Mouse (Mus musculus): ENCODE data around the gene Ankle2. TPM values are rescaled to one million over a fixed set of nuclear protein-coding genes. Genes with fewer than 3 reads are reported as not detected.

The Ankle2 gene
- 7.5 and 8.6 TPM in 2 replicates for polyA plus RNA-seq (2012; rRNA removed)

DNA sequence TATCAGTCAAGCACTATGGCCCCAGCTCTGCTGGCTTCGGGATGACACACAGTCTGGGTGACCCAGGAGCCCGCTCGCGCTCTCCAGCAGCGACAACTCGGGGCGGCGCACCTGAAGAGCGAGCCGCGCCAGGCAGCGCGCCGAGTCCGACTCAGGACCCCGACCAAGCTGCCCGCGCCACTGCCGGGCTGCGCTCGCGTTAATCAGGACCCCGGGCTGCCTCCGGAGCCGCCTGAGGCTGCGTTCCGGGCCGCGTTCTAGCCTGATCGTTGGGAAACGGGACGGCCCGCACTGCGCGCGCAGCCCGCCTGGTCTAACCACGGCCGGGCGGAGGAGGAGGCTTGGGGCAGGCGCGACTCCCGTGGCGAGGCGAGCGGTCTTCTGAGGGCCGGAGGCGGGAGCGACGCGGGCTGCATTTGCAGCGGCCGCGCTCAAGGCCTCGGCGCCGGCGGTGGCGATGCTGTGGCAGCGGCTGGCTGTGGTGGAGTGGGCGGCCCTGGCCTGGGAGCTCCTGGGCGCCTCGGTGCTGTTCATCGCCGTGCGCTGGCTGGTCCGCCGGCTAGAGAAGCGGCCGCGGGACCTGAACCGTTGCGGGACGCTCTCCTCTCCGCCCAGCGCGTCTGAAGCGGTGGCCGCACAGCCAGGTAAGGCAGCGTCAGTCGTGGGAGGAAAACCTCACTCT is at the start of gene Ankle2:
TSS of gene Ankle2 (plus strand) at position 225 of the 682 bp plus-strand sequence.
- peak within 1 kb of the TSS; percentile 79 for H3K27ac ChIP-seq (ENCODE audit: insufficient read depth, low read depth, low read length)
- H3K36me3 ChIP-seq (ENCODE audit: control insufficient read depth, insufficient read depth, low read length), result no peaks in the 10 kb centered on the region; the same call in 1 of the 2 replicates
- H3K4me1 ChIP-seq (ENCODE audit: control insufficient read depth, insufficient read depth, low read length), result no peaks in the 10 kb centered on the region
- no peaks in the 10 kb centered on the region for H3K27me3 ChIP-seq (replicated peaks; ENCODE audit: control insufficient read depth, insufficient read depth, low read length)
- peak; percentile 95 for DNase-seq
- peak within 1 kb of the TSS; percentile 98 for H3K4me3 ChIP-seq (ENCODE audit: insufficient read depth, low read depth, low read length)
- peak; percentile 72 for TF ChIP-seq POLR2A (IDR thresholded peaks at IDR 0.05; ENCODE audit: low read depth, low read length)
- no peak for TF ChIP-seq CTCF (conservative IDR thresholded peaks at IDR 0.05; ENCODE audit: insufficient read depth, insufficient read length, low read depth, low read length)
- WGBS, result under 1% methylated on average over 81 of the region's 81 CpGs

DNA sequence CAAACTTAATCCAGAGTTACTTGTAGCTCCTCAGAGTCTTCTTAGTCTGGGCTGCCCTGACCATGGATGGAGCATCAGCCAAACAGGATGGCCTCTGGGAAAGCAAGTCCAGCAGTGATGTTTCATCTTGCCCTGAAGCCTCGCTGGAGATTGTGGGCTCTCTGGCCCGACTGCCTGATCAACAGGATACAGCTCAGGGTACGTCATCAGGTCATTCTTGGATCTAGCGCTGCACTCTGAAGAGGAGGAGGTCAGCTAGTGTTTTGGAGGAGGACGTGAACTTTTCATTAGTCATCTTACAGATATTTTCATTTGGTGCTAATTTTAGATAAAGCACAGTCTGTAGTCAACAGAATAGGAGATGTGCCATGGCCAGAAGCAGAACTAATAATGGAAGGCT is 49.1 kb upstream of the Ankle2 start:
- WGBS, result 70% methylated on average over 5 of the region's 5 CpGs
- DNase-seq, result peak; percentile 57
- Histone ChIP-seq H3K27ac (ENCODE audit: insufficient read depth, low read depth, low read length) (no peak overlapping the region), H3K27me3 (replicated peaks; ENCODE audit: control insufficient read depth, insufficient read depth, low read length) (no peaks in the 10 kb centered on the region), H3K36me3 (ENCODE audit: control insufficient read depth, insufficient read depth, low read length) (peaks cover 6% of the 10 kb centered on the region), H3K4me3 (ENCODE audit: insufficient read depth, low read depth, low read length) (no peak overlapping the region), H3K4me1 (ENCODE audit: control insufficient read depth, insufficient read depth, low read length) (0 out of 2 replicates have a peak, but pooled peaks cover 3% of the 10 kb centered on the region)
- no peak for TF ChIP-seq POLR2A (IDR thresholded peaks at IDR 0.05; ENCODE audit: low read depth, low read length)
- TF ChIP-seq CTCF (conservative IDR thresholded peaks at IDR 0.05; ENCODE audit: insufficient read depth, insufficient read length, low read depth, low read length), result no peak

DNA sequence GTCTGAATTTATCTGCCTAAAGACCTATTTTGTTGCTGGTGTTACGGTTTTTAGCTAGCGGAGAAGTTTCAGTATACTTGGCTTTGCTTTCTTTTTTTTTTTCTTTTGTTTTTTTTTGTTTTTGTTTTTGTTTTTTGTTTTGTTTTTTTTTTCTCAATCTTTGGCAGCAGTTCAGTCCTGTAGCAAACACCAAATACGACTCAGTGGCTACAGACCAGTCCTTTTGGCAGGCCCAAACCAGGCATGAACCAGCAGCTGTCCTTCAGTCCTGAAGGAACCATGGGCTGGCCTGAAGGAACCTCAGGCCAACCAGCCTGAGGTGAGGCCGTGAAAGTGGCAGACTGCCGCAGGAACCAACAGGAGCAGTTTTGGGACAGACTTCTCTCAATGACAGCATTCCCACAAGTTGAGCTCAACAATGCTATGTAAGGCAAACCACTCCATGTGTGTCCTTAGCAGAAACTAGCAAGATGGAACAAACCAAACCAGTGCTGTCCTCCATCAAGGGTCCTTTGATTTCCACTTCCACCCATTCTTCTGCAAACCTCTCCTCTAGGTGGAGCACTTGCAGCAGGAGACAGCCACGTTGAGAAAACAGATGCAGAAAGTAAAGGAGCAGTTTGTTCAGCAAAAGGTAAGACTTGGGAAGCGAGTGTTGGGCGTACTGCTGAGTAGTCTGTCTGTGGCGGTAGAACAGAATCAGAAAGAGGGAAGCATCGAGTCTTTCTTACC is 27.5 kb upstream of the Ankle2 start:
- Histone ChIP-seq H3K27me3 (replicated peaks; ENCODE audit: control insufficient read depth, insufficient read depth, low read length) (no peaks in the 10 kb centered on the region), H3K27ac (ENCODE audit: insufficient read depth, low read depth, low read length) (no peak overlapping the region), H3K36me3 (ENCODE audit: control insufficient read depth, insufficient read depth, low read length) (peaks cover 7% of the 10 kb centered on the region), H3K4me1 (ENCODE audit: control insufficient read depth, insufficient read depth, low read length) (no peaks in the 10 kb centered on the region), H3K4me3 (ENCODE audit: insufficient read depth, low read depth, low read length) (no peak overlapping the region)
- DNase-seq, result peak; percentile 21
- 82% methylated on average over 10 of the region's 10 CpGs for WGBS
- TF ChIP-seq CTCF (conservative IDR thresholded peaks at IDR 0.05; ENCODE audit: insufficient read depth, insufficient read length, low read depth, low read length) (peak; percentile 44; the same call in 1 of the 2 replicates), POLR2A (IDR thresholded peaks at IDR 0.05; ENCODE audit: low read depth, low read length) (no peak)

DNA sequence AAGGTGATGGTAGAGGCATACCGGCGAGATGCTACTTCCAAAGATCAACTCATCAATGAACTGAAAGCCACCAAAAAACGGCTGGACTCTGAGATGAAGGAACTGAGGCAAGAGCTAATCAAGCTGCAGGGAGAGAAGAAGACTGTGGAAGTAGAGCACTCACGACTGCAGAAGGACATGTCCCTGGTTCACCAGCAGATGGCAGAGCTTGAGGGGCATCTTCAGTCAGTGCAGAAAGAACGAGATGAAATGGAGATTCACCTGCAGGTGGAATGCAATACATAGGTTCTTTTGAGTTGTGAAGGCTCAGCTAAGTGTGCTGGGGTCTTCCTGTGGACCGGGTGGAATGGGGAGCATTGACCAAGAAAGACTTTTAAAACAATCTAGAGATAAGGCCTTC is 26.0 kb upstream of the Ankle2 start:
- Histone ChIP-seq H3K27ac (ENCODE audit: insufficient read depth, low read depth, low read length) (no peak overlapping the region), H3K36me3 (ENCODE audit: control insufficient read depth, insufficient read depth, low read length) (peaks cover 10% of the 10 kb centered on the region)
- WGBS, result 77% methylated on average over 6 of the region's 6 CpGs

GRCm38 (mm10) chr5:110211312-110211711 is 19.5 kb upstream of the Ankle2 start:
- Histone ChIP-seq H3K4me3 (ENCODE audit: insufficient read depth, low read depth, low read length) (no peak overlapping the region), H3K27me3 (replicated peaks; ENCODE audit: control insufficient read depth, insufficient read depth, low read length) (no peaks in the 10 kb centered on the region), H3K4me1 (ENCODE audit: control insufficient read depth, insufficient read depth, low read length) (no peaks in the 10 kb centered on the region), H3K27ac (ENCODE audit: insufficient read depth, low read depth, low read length) (no peak overlapping the region), H3K36me3 (ENCODE audit: control insufficient read depth, insufficient read depth, low read length) (peaks cover 19% of the 10 kb centered on the region)
- no peak for TF ChIP-seq CTCF (conservative IDR thresholded peaks at IDR 0.05; ENCODE audit: insufficient read depth, insufficient read length, low read depth, low read length)
- no peak for TF ChIP-seq POLR2A (IDR thresholded peaks at IDR 0.05; ENCODE audit: low read depth, low read length)
- 88% methylated on average over 2 of the region's 2 CpGs for WGBS
- DNase-seq, result no peak

More for the DNA sequence above, 26.0 kb upstream of the Ankle2 start:
- no peak for DNase-seq
- Histone ChIP-seq H3K27me3 (replicated peaks; ENCODE audit: control insufficient read depth, insufficient read depth, low read length) (no peaks in the 10 kb centered on the region), H3K4me1 (ENCODE audit: control insufficient read depth, insufficient read depth, low read length) (no peaks in the 10 kb centered on the region), H3K4me3 (ENCODE audit: insufficient read depth, low read depth, low read length) (no peak overlapping the region)
- peak; percentile 52 for TF ChIP-seq CTCF (conservative IDR thresholded peaks at IDR 0.05; ENCODE audit: insufficient read depth, insufficient read length, low read depth, low read length)
- no peak for TF ChIP-seq POLR2A (IDR thresholded peaks at IDR 0.05; ENCODE audit: low read depth, low read length)

DNA sequence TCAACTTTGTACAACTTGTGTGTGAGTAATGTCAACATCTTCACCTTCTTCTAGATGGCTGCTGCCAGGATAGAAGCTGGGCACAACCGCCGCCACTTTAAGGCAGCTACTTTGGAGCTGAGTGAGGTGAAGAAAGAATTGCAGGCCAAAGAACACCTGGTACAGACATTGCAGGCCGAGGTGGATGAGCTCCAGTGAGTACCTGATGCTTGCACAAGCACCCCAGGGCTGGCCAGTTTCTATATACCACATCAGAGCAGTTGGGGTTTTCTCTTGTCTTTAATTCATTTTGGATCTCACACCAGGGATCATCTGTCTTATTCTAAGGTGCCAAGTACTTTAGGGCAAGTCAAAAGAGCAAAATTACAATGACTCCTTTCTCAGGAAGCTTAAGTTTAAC is 14.0 kb upstream of the Ankle2 start:
- no peak overlapping the region for H3K4me3 ChIP-seq (ENCODE audit: insufficient read depth, low read depth, low read length)
- TF ChIP-seq POLR2A (IDR thresholded peaks at IDR 0.05; ENCODE audit: low read depth, low read length) (no peak), CTCF (conservative IDR thresholded peaks at IDR 0.05; ENCODE audit: insufficient read depth, insufficient read length, low read depth, low read length) (no peak)
- H3K36me3 ChIP-seq (ENCODE audit: control insufficient read depth, insufficient read depth, low read length), result peaks cover 13% of the 10 kb centered on the region
- H3K4me1 ChIP-seq (ENCODE audit: control insufficient read depth, insufficient read depth, low read length), result no peaks in the 10 kb centered on the region
- no peaks in the 10 kb centered on the region for H3K27me3 ChIP-seq (replicated peaks; ENCODE audit: control insufficient read depth, insufficient read depth, low read length)
- DNase-seq, result no peak
- WGBS, result 82% methylated on average over 3 of the region's 3 CpGs
- H3K27ac ChIP-seq (ENCODE audit: insufficient read depth, low read depth, low read length), result no peak overlapping the region

DNA sequence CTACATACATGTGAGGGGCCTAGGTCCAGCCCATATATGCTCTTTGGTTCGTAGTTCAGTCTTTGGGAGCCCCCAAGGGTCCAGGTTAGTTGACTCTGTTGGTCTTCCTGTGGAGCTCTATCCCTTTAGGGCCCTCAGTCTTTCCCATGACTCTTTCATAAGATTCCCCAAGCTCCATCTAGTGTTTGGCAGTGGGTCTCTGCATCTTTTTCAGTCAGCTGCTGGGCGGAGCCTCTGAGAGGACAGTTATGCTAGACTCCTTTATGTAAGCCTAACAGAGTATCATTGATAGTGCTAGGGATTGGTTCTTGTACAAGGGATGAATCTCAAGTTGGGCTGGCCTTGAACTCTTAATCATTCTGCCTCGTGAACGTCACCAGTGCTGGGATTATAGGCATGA is 10.5 kb upstream of the Ankle2 start:
- WGBS, result 95% methylated on average over 4 of the region's 4 CpGs
- no peak for TF ChIP-seq POLR2A (IDR thresholded peaks at IDR 0.05; ENCODE audit: low read depth, low read length)
- TF ChIP-seq CTCF (conservative IDR thresholded peaks at IDR 0.05; ENCODE audit: insufficient read depth, insufficient read length, low read depth, low read length), result no peak
- no peaks in the 10 kb centered on the region for H3K4me1 ChIP-seq (ENCODE audit: control insufficient read depth, insufficient read depth, low read length)
- H3K4me3 ChIP-seq (ENCODE audit: insufficient read depth, low read depth, low read length), result no peak overlapping the region
- H3K27me3 ChIP-seq (replicated peaks; ENCODE audit: control insufficient read depth, insufficient read depth, low read length), result no peaks in the 10 kb centered on the region
- no peak for DNase-seq
- H3K27ac ChIP-seq (ENCODE audit: insufficient read depth, low read depth, low read length), result no peak overlapping the region
- H3K36me3 ChIP-seq (ENCODE audit: control insufficient read depth, insufficient read depth, low read length), result peaks cover 17% of the 10 kb centered on the region

Data from kidney, adult 2 months (tissue).